Mouse (Mus musculus) heart, postnatal 0 days (tissue): ENCODE measurements at regions not wholly inside any gene's neighbourhood (a gene's known extent, or its start where the extent isn't known, plus 50 kb on each side); places are given as distances from the start of the nearest gene placed in this dataset.

ENCODE experiments used
- ATAC-seq: fragments of 200-750 bp; cut with Nextera tagmentation; 2 replicates; pipeline ENCODE4 v1.8.0; 2017; ENCODE audit warnings: low read depth, moderate number of reproducible peaks, moderate library complexity; ENCODE audit not compliant: insufficient read depth
- DNase-seq: peaks from one replicate; pipeline ENCODE4 v3.0.0-alpha.2; 2016; ENCODE audit warnings: low spot score
- H3K27ac ChIP-seq: fragments of 300-500 bp; sonication (generic); 2 replicates; pipeline ENCODE4 v1.5.1; 2014; ENCODE audit warnings: low read depth, mild to moderate bottlenecking
- H3K27me3 ChIP-seq: fragments of 300-500 bp; sonication (generic); 2 replicates; pipeline ENCODE4 v1.6.1; 2014; ENCODE audit warnings: low read length, mixed read lengths; ENCODE audit not compliant: control insufficient read depth, insufficient read depth
- H3K36me3 ChIP-seq: fragments of 300-500 bp; sonication (generic); replicated peaks from 2 replicates; pipeline ENCODE4 v1.6.1; 2014; ENCODE audit warnings: low read length, mixed read lengths; ENCODE audit not compliant: control insufficient read depth, insufficient read depth
- H3K4me1 ChIP-seq: fragments of 300-500 bp; sonication (generic); 2 replicates; pipeline ENCODE4 v1.6.1; 2014; ENCODE audit warnings: antibody characterized with exemption; ENCODE audit not compliant: control insufficient read depth, insufficient read depth
- H3K4me2 ChIP-seq: fragments of 300-500 bp; sonication (generic); 2 replicates; pipeline ENCODE4 v1.6.1; 2014; ENCODE audit warnings: low read depth, mild to moderate bottlenecking, low read length, moderate library complexity
- H3K4me3 ChIP-seq: fragments of 300-500 bp; sonication (generic); 2 replicates; pipeline ENCODE4 v1.5.1; 2014; ENCODE audit warnings: low read depth, low read length
- H3K9ac ChIP-seq: fragments of 300-500 bp; sonication (generic); replicated peaks from 2 replicates; pipeline ENCODE4 v1.6.1; 2014; ENCODE audit warnings: low read depth, low read length, mixed read lengths
- H3K9me3 ChIP-seq: fragments of 300-500 bp; sonication (generic); replicated peaks from 2 replicates; pipeline ENCODE4 v1.6.1; 2016; ENCODE audit warnings: low read length; ENCODE audit not compliant: control insufficient read depth
- CTCF ChIP-seq: IDR thresholded peaks from 2 replicates; pipeline ENCODE4 v1.5.1; 2016; ENCODE audit warnings: antibody characterized with exemption, control low read depth, low read depth
- EP300 ChIP-seq: IDR thresholded peaks from 2 replicates; pipeline ENCODE4 v1.6.1; 2016; ENCODE audit warnings: antibody characterized with exemption, low read depth
- WGBS: fragments of 180-500 bp; shearing (Covaris S2); extraction: QIAGEN DNeasy Blood & Tissue Kit; methylation state at CpG from one replicate; pipeline ENCODE4 v1.1.7; 2014; 5-methylcytosine and 5-hydroxymethylcytosine counted together

- WGBS = 34% methylated on average over 16 of the region's 16 CpGs
- H3K36me3 ChIP-seq = no peaks in the 10 kb centered on the region
- H3K27me3 ChIP-seq = no peaks in the 10 kb centered on the region
- no peaks in the 10 kb centered on the region for H3K4me1 ChIP-seq
- no peak overlapping the region for H3K27ac ChIP-seq
- DNase-seq (peak; percentile 7), ATAC-seq (no peak)
- H3K4me2 ChIP-seq = peak overlapping the region; percentile 7; the same call in 1 of the 2 replicates
- H3K4me3 ChIP-seq = no peak overlapping the region
- H3K9ac ChIP-seq = no peak overlapping the region
- no peak for TF ChIP-seq EP300
- no peak for TF ChIP-seq CTCF
- no peaks in the 10 kb centered on the region for H3K9me3 ChIP-seq
These were observed 116.9 kb upstream of the Smlr1 start for GRCm38 (mm10) chr10:25652742-25653563.

GRCm38 (mm10) chr10:25647740-25648139, 111.7 kb upstream of the Smlr1 start:
- no peaks in the 10 kb centered on the region for H3K36me3 ChIP-seq
- no peaks in the 10 kb centered on the region for H3K4me1 ChIP-seq
- WGBS = 89% methylated on average over 1 of the region's 1 CpGs
- no peaks in the 10 kb centered on the region for H3K27me3 ChIP-seq
- TF ChIP-seq EP300 = no peak
- no peak for TF ChIP-seq CTCF
- no peak overlapping the region for H3K27ac ChIP-seq
- H3K9ac ChIP-seq = no peak overlapping the region
- H3K4me3 ChIP-seq = no peak overlapping the region
- H3K4me2 ChIP-seq = no peak overlapping the region
- no peaks in the 10 kb centered on the region for H3K9me3 ChIP-seq
- ATAC-seq = no peak
- DNase-seq = no peak

GRCm38 (mm10) chr10:25643518-25643993, 107.5 kb upstream of the Smlr1 start:
- Histone ChIP-seq H3K36me3 (no peaks in the 10 kb centered on the region), H3K4me2 (no peak overlapping the region), H3K9me3 (no peaks in the 10 kb centered on the region), H3K9ac (no peak overlapping the region), H3K4me1 (no peaks in the 10 kb centered on the region), H3K27me3 (no peaks in the 10 kb centered on the region), H3K4me3 (no peak overlapping the region), H3K27ac (no peak overlapping the region)
- 44% methylated on average over 3 of the region's 3 CpGs for WGBS
- TF ChIP-seq CTCF (no peak), EP300 (no peak)
- no peak for DNase-seq
- no peak for ATAC-seq

- WGBS = 85% methylated on average over 9 of the region's 9 CpGs
- Histone ChIP-seq H3K4me3 (no peak overlapping the region), H3K4me2 (no peak overlapping the region), H3K9me3 (no peaks in the 10 kb centered on the region), H3K4me1 (no peaks in the 10 kb centered on the region), H3K27me3 (no peaks in the 10 kb centered on the region), H3K27ac (no peak overlapping the region), H3K9ac (no peak overlapping the region), H3K36me3 (no peaks in the 10 kb centered on the region)
- no peak for TF ChIP-seq CTCF
- TF ChIP-seq EP300 = no peak
- DNase-seq = no peak
- ATAC-seq = no peak
These were observed 106.1 kb upstream of the Smlr1 start for GRCm38 (mm10) chr10:25642079-25642696.

- no peak for TF ChIP-seq CTCF
- TF ChIP-seq EP300 = no peak
- WGBS = 71% methylated on average over 4 of the region's 4 CpGs
These were observed 97.1 kb upstream of the Smlr1 start for GRCm38 (mm10) chr10:25633058-25633614.

More at GRCm38 (mm10) chr10:25633058-25633614, 97.1 kb upstream of the Smlr1 start:
- Histone ChIP-seq H3K4me1 (no peaks in the 10 kb centered on the region), H3K27me3 (no peaks in the 10 kb centered on the region), H3K4me3 (no peak overlapping the region), H3K9ac (no peak overlapping the region), H3K9me3 (no peaks in the 10 kb centered on the region), H3K36me3 (no peaks in the 10 kb centered on the region), H3K27ac (no peak overlapping the region), H3K4me2 (no peak overlapping the region)
- ATAC-seq (no peak), DNase-seq (no peak)
